Mouse (Mus musculus): ENCODE measurements around the gene Med15. TPM values are rescaled to one million over a fixed set of nuclear protein-coding genes. Genes with fewer than 3 reads are reported as not detected.

Gene Med15
- total and polyA plus RNA-seq, 2 experiments from 2014 or later: 45.6 to 46.9 TPM

- no peak overlapping the region for H3K4me3 ChIP-seq (ENCODE audit: low read depth, low read length)
- no peak for ATAC-seq
- TF ChIP-seq CTCF (IDR thresholded peaks at IDR 0.05; ENCODE audit: low read depth): no peak
- no peaks in the 10 kb centered on the region for H3K4me1 ChIP-seq (ENCODE audit: insufficient read depth)
- H3K27ac ChIP-seq (ENCODE audit: low read depth, low read length): no peak overlapping the region
- H3K27me3 ChIP-seq (ENCODE audit: insufficient read depth, low read length): no peaks in the 10 kb centered on the region
- H3K9me3 ChIP-seq (ENCODE audit: low read length): no peaks in the 10 kb centered on the region
- WGBS: 87% methylated on average over 4 of the region's 4 CpGs
- peaks cover 43% of the 10 kb centered on the region for H3K36me3 ChIP-seq (ENCODE audit: insufficient read depth)
- H3K4me2 ChIP-seq (ENCODE audit: low read depth): no peak overlapping the region
- DNase-seq: no peak
- no peak overlapping the region for H3K9ac ChIP-seq
Measured at GRCm38 (mm10) chr16:17643437-17643990, 89.2 kb downstream of the Med15 start.

GRCm38 (mm10) chr16:17642311-17642710 lies 90.4 kb downstream of the Med15 start:
- Histone ChIP-seq H3K4me1 (ENCODE audit: insufficient read depth) (no peaks in the 10 kb centered on the region), H3K4me2 (ENCODE audit: low read depth) (no peak overlapping the region), H3K36me3 (ENCODE audit: insufficient read depth) (peaks cover 53% of the 10 kb centered on the region), H3K4me3 (ENCODE audit: low read depth, low read length) (no peak overlapping the region), H3K9ac (no peak overlapping the region), H3K27ac (ENCODE audit: low read depth, low read length) (no peak overlapping the region), H3K9me3 (ENCODE audit: low read length) (no peaks in the 10 kb centered on the region), H3K27me3 (ENCODE audit: insufficient read depth, low read length) (no peaks in the 10 kb centered on the region)
- 88% methylated on average over 8 of the region's 8 CpGs for WGBS
- TF ChIP-seq CTCF (IDR thresholded peaks at IDR 0.05; ENCODE audit: low read depth): no peak
- no peak for ATAC-seq
- DNase-seq: no peak

GRCm38 (mm10) chr16:17641301-17641700 lies 91.4 kb downstream of the Med15 start:
- ATAC-seq: no peak
- Histone ChIP-seq H3K9me3 (ENCODE audit: low read length) (no peaks in the 10 kb centered on the region), H3K9ac (no peak overlapping the region), H3K4me2 (ENCODE audit: low read depth) (no peak overlapping the region), H3K27ac (ENCODE audit: low read depth, low read length) (no peak overlapping the region), H3K4me3 (ENCODE audit: low read depth, low read length) (no peak overlapping the region), H3K36me3 (ENCODE audit: insufficient read depth) (peaks cover 53% of the 10 kb centered on the region), H3K4me1 (ENCODE audit: insufficient read depth) (no peaks in the 10 kb centered on the region), H3K27me3 (ENCODE audit: insufficient read depth, low read length) (no peaks in the 10 kb centered on the region)
- whole genome bisulfite sequencing: 93% methylated on average over 6 of the region's 6 CpGs
- no peak for DNase-seq
- TF ChIP-seq CTCF (IDR thresholded peaks at IDR 0.05; ENCODE audit: low read depth): no peak

- Histone ChIP-seq H3K27ac (ENCODE audit: low read depth, low read length) (no peak overlapping the region), H3K9me3 (ENCODE audit: low read length) (no peaks in the 10 kb centered on the region), H3K4me3 (ENCODE audit: low read depth, low read length) (no peak overlapping the region), H3K4me1 (ENCODE audit: insufficient read depth) (no peaks in the 10 kb centered on the region), H3K36me3 (ENCODE audit: insufficient read depth) (peaks cover 57% of the 10 kb centered on the region), H3K9ac (no peak overlapping the region), H3K4me2 (ENCODE audit: low read depth) (no peak overlapping the region), H3K27me3 (ENCODE audit: insufficient read depth, low read length) (no peaks in the 10 kb centered on the region)
- no peak for TF ChIP-seq CTCF (IDR thresholded peaks at IDR 0.05; ENCODE audit: low read depth)
- WGBS: 90% methylated on average over 9 of the region's 9 CpGs
- DNase-seq (no peak), ATAC-seq (no peak)
Measured at GRCm38 (mm10) chr16:17640706-17641105, 92.0 kb downstream of the Med15 start.

- DNase-seq (no peak), ATAC-seq (no peak)
- Histone ChIP-seq H3K9me3 (ENCODE audit: low read length) (no peaks in the 10 kb centered on the region), H3K9ac (no peak overlapping the region), H3K4me1 (ENCODE audit: insufficient read depth) (no peaks in the 10 kb centered on the region), H3K27me3 (ENCODE audit: insufficient read depth, low read length) (no peaks in the 10 kb centered on the region), H3K4me3 (ENCODE audit: low read depth, low read length) (no peak overlapping the region), H3K36me3 (ENCODE audit: insufficient read depth) (peaks cover 64% of the 10 kb centered on the region), H3K4me2 (ENCODE audit: low read depth) (no peak overlapping the region), H3K27ac (ENCODE audit: low read depth, low read length) (no peak overlapping the region)
- no peak for TF ChIP-seq CTCF (IDR thresholded peaks at IDR 0.05; ENCODE audit: low read depth)
- WGBS: 95% methylated on average over 6 of the region's 6 CpGs
Measured at GRCm38 (mm10) chr16:17639951-17640350, 92.7 kb downstream of the Med15 start.

- TF ChIP-seq CTCF (IDR thresholded peaks at IDR 0.05; ENCODE audit: low read depth): no peak
- Histone ChIP-seq H3K4me3 (ENCODE audit: low read depth, low read length) (no peak overlapping the region), H3K27me3 (ENCODE audit: insufficient read depth, low read length) (no peaks in the 10 kb centered on the region), H3K27ac (ENCODE audit: low read depth, low read length) (no peak overlapping the region), H3K9me3 (ENCODE audit: low read length) (no peaks in the 10 kb centered on the region), H3K36me3 (ENCODE audit: insufficient read depth) (peaks cover 67% of the 10 kb centered on the region), H3K4me2 (ENCODE audit: low read depth) (no peak overlapping the region), H3K4me1 (ENCODE audit: insufficient read depth) (no peaks in the 10 kb centered on the region), H3K9ac (no peak overlapping the region)
- ATAC-seq: no peak
- DNase-seq: no peak
- 97% methylated on average over 3 of the region's 3 CpGs for WGBS
Measured at GRCm38 (mm10) chr16:17639081-17639480, 93.6 kb downstream of the Med15 start.

GRCm38 (mm10) chr16:17638036-17638628 lies 94.6 kb downstream of the Med15 start:
- Histone ChIP-seq H3K4me3 (ENCODE audit: low read depth, low read length) (no peak overlapping the region), H3K4me1 (ENCODE audit: insufficient read depth) (no peaks in the 10 kb centered on the region), H3K36me3 (ENCODE audit: insufficient read depth) (peaks cover 73% of the 10 kb centered on the region), H3K27ac (ENCODE audit: low read depth, low read length) (no peak overlapping the region), H3K9ac (no peak overlapping the region), H3K4me2 (ENCODE audit: low read depth) (no peak overlapping the region), H3K9me3 (ENCODE audit: low read length) (no peaks in the 10 kb centered on the region), H3K27me3 (ENCODE audit: insufficient read depth, low read length) (no peaks in the 10 kb centered on the region)
- WGBS: 89% methylated on average over 9 of the region's 9 CpGs
- no peak for ATAC-seq
- DNase-seq: no peak
- TF ChIP-seq CTCF (IDR thresholded peaks at IDR 0.05; ENCODE audit: low read depth): no peak
